Mouse (Mus musculus) limb, embryonic 14.5 days (tissue): ENCODE measurements around the gene Sox5. TPM values are rescaled to one million over a fixed set of nuclear protein-coding genes. Genes with fewer than 3 reads are reported as not detected.

Source experiments
- ATAC-seq: fragments of 200-750 bp; cut with Nextera tagmentation; 2 replicates; pipeline ENCODE4 v1.8.0; 2017; ENCODE audit warnings: low read depth, moderate number of reproducible peaks, moderate TSS enrichment; ENCODE audit not compliant: low FRiP score
- DNase-seq: peaks from one replicate; pipeline ENCODE4 v3.0.0-alpha.2; 2015; ENCODE audit warnings: low spot score
- H3K27ac ChIP-seq: fragments of 300-500 bp; sonication (generic); replicated peaks from 2 replicates; pipeline ENCODE4 v1.5.1; 2014; ENCODE audit warnings: low read depth, mild to moderate bottlenecking, low read length, moderate library complexity, mixed read lengths
- H3K27me3 ChIP-seq: fragments of 300-500 bp; sonication (generic); 2 replicates; pipeline ENCODE4 v1.6.1; 2014; ENCODE audit warnings: low read length, mixed read lengths; ENCODE audit not compliant: control insufficient read depth, insufficient read depth
- H3K36me3 ChIP-seq: fragments of 300-500 bp; sonication (generic); 2 replicates; pipeline ENCODE4 v1.6.1; 2014; ENCODE audit warnings: mild to moderate bottlenecking, low read length, moderate library complexity, mixed read lengths; ENCODE audit not compliant: control insufficient read depth, insufficient read depth
- H3K4me1 ChIP-seq: fragments of 300-500 bp; sonication (generic); 2 replicates; pipeline ENCODE4 v1.6.1; 2014; ENCODE audit warnings: antibody characterized with exemption, low read length, mixed read lengths; ENCODE audit not compliant: control insufficient read depth, insufficient read depth
- H3K4me2 ChIP-seq: fragments of 300-500 bp; sonication (generic); replicated peaks from 2 replicates; pipeline ENCODE4 v1.6.1; 2014; ENCODE audit warnings: low read depth, mild to moderate bottlenecking, low read length, moderate library complexity; ENCODE audit not compliant: severe bottlenecking
- H3K4me3 ChIP-seq: fragments of 300-500 bp; sonication (generic); replicated peaks from 2 replicates; pipeline ENCODE4 v1.5.1; 2014; ENCODE audit warnings: low read length
- H3K9ac ChIP-seq: fragments of 300-500 bp; sonication (generic); 2 replicates; pipeline ENCODE4 v1.6.1; 2014; ENCODE audit warnings: mild to moderate bottlenecking, low read depth, low read length, moderate library complexity; ENCODE audit not compliant: severe bottlenecking
- H3K9me3 ChIP-seq: fragments of 300-500 bp; sonication (generic); 2 replicates; pipeline ENCODE4 v1.6.1; 2016; ENCODE audit warnings: low read length; ENCODE audit not compliant: control insufficient read depth
- POLR2A ChIP-seq: fragments of 200-500 bp; IDR thresholded peaks from 2 replicates; pipeline ENCODE4 v1.8.0; 2012; ENCODE audit warnings: inconsistent platforms, mild to moderate bottlenecking, moderate library complexity, borderline replicate concordance; ENCODE audit not compliant: insufficient read depth, insufficient read length; ENCODE audit errors: extremely low read depth
- WGBS: fragments of 180-500 bp; shearing (Covaris S2); extraction: QIAGEN DNeasy Blood & Tissue Kit; methylation state at CpG from one replicate; pipeline ENCODE4 v1.1.7; 2014; 5-methylcytosine and 5-hydroxymethylcytosine counted together
- polyA plus RNA-seq, 2 experiments: library from polyadenylated mRNA; depleted of rRNA in 1 of 2; stranded (reverse) in 1 of 2; unstranded in 1 of 2; fragments of >200 nt; fragmentation: Nextera tagmentation in 1 of 2; extraction: Ambion mirVana in 1 of 2; gene quantifications; 2 replicates each; pipeline versions ENCODE4 v1.2.1 to v1.2.3; 2012 to 2014

The Sox5 gene
- polyA plus RNA-seq, 2 experiments = 20.6 to 32.8 TPM

DNA sequence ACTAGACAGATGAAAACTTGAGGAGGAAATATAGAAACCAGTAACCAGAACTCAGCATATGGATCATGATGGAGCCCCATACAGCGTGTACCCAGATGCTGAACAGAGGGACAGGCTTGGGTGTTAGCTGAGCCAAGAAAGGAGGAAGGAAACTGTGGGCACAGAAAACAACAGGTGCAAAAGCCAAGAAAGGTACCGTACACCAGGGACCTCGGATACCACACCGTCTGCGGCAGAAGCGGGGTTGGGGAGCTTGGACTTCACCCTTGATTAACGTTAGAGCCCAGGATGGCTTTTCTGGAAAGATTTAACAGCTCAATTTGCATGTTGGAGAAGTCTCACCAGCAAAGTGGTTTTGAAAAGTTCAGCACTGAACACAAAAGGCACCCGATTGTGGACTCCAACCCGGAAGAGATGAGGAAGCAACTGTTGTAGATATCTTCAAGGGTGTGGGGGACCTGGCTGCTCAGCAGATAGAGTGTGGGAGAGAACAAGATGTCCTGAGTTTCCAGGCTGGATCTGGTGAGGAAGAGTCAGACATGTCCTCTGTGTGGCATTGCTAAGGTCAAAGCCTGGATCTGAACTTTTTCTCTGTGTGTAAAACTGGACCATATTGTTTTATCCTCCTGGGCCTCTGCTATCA lies 104.2 kb downstream of the Sox5 start:
- Histone ChIP-seq H3K36me3 (no peaks in the 10 kb centered on the region), H3K27ac (no peak overlapping the region), H3K9ac (no peak overlapping the region), H3K4me2 (no peak overlapping the region), H3K9me3 (no peaks in the 10 kb centered on the region), H3K4me1 (no peaks in the 10 kb centered on the region), H3K27me3 (no peaks in the 10 kb centered on the region), H3K4me3 (no peak overlapping the region)
- 92% methylated on average over 9 of the region's 9 CpGs for WGBS
- ATAC-seq (no peak), DNase-seq (no peak)
- no peak for TF ChIP-seq POLR2A

DNA sequence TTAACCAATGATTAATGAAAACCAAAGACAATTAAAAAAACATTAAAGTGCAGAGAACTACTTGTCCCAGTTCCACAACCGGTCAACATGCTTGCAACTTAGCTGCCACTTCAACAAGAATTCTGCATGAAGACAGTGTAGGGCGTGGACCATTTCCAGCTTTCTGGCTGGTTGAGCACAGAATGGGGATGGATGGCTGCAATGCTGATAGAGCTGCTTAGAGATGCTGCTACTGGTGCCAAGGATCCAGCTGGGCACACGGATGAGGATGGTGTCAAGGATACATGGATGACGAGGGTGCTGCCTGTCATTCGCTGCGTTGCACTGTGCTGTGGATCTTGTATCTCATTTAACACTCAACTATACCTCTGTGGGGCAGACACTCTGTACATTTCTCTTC lies 106.7 kb downstream of the Sox5 start:
- Histone ChIP-seq H3K4me3 (no peak overlapping the region), H3K27ac (no peak overlapping the region), H3K27me3 (no peaks in the 10 kb centered on the region), H3K9me3 (no peaks in the 10 kb centered on the region), H3K4me2 (no peak overlapping the region), H3K9ac (no peak overlapping the region), H3K4me1 (no peaks in the 10 kb centered on the region), H3K36me3 (no peaks in the 10 kb centered on the region)
- ATAC-seq (no peak), DNase-seq (no peak)
- 91% methylated on average over 6 of the region's 6 CpGs for WGBS
- no peak for TF ChIP-seq POLR2A

DNA sequence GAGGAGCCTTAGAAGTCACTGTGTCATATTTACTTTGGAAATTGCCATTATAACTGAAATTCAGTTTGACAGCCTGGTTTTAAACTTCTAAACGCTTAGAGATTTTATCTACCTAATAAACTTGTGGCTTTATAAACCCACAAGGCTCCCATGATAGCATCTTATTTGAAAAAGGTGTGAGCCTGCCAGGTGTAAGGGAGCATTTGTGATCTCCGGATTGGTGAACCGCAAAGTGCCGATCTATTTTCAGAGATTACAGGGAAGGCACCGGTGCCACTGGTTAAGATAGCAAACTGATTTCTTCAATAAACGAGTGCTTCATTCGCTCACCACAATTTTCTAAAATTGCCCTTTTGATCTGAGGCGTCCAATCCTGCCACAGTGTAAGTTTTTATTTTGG lies 107.9 kb downstream of the Sox5 start:
- TF ChIP-seq POLR2A = no peak
- H3K9ac ChIP-seq = no peak overlapping the region

DNA sequence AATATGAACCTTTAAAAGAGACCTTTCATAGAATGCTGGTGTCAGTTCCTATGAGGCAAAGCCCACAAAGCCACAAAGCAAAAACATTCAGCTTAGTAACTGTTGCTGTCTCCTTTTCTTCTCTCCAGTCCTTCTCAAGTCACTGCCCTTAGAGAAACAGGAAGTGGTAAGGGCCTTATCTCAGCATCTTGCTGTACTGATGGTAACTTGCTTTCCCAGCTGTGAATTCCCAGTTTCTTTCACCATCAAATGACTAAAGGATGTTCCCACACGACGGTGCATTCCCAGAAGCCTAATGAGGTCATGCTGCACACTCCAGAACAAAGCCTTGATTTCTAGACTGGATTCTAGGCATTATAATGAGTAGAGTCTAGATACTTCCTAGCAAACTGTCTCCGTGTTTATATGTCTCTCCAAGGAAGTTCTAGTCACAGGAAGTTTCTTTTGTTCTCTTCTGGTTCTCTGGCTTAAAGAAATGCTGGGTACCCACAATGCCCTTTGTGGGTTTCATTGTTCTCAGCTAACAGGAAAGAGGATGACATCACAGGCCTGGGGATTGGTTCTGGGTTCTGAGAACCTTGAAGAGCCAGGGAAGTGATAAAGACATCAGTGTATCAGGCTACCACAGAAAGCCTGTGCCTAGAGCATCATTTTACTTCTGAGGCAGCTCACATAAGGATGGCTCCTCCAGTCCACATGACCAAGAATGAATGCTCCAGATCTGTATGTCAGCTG lies 111.2 kb downstream of the Sox5 start:
- Histone ChIP-seq H3K9ac (no peak overlapping the region), H3K4me1 (no peaks in the 10 kb centered on the region), H3K27ac (no peak overlapping the region), H3K36me3 (no peaks in the 10 kb centered on the region), H3K4me3 (no peak overlapping the region), H3K27me3 (no peaks in the 10 kb centered on the region), H3K9me3 (no peaks in the 10 kb centered on the region), H3K4me2 (no peak overlapping the region)
- no peak for TF ChIP-seq POLR2A
- DNase-seq (no peak), ATAC-seq (no peak)
- WGBS = 58% methylated on average over 3 of the region's 3 CpGs

More for the DNA sequence above, 107.9 kb downstream of the Sox5 start:
- DNase-seq = no peak
- Histone ChIP-seq H3K4me1 (no peaks in the 10 kb centered on the region), H3K4me2 (no peak overlapping the region), H3K4me3 (no peak overlapping the region), H3K9me3 (no peaks in the 10 kb centered on the region), H3K36me3 (no peaks in the 10 kb centered on the region), H3K27me3 (no peaks in the 10 kb centered on the region), H3K27ac (no peak overlapping the region)
- no peak for ATAC-seq
- WGBS = 71% methylated on average over 8 of the region's 8 CpGs

DNA sequence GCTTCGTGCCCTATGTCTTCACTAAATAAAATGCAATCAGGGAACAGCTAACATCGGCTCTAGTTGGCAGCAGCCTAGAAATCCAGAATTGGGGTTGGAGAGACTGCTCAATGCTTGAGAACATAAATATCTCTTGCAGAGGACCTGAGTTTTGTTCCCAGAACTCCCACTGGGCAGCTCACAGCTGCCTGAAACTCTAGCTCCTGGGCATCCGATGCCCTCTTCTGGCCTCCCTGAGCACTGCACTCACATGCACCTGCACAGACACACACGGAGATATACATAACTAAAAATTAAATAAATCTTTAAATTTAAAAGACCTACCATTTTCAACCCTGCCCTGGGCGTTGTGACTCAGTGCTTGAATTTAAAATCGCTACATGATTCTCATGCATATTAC lies 115.2 kb downstream of the Sox5 start:
- Histone ChIP-seq H3K9ac (no peak overlapping the region), H3K4me3 (no peak overlapping the region), H3K9me3 (no peaks in the 10 kb centered on the region), H3K4me2 (no peak overlapping the region), H3K4me1 (no peaks in the 10 kb centered on the region), H3K27me3 (no peaks in the 10 kb centered on the region), H3K27ac (no peak overlapping the region), H3K36me3 (no peaks in the 10 kb centered on the region)
- ATAC-seq (no peak), DNase-seq (no peak)
- 93% methylated on average over 6 of the region's 6 CpGs for WGBS
- no peak for TF ChIP-seq POLR2A
